Mouse (Mus musculus): ENCODE data around the gene Anapc1.

DNA sequence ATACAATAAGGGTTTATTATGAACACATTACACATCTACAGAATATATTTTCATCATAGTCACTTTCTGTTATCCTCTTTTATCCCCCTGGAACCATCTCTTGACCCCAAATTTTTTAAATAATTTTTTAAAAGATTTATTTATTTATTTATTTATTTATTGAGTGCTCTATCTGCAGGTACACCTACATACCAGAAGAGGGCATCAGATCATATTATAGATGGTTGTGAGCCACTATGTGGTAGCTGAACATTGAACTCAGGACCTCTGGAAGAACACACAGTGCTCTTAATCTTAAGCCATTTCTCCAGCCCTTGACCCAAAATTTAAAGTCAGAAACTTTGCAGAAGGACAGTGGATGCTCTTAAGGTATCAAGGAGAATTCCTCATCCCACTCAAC lies 7.4 kb upstream of the Anapc1 start:
- no peak for TF ChIP-seq ZNF384 (IDR thresholded peaks at IDR 0.05; ENCODE audit: low read depth, low read length)
- no peak for TF ChIP-seq MAFK (IDR thresholded peaks at IDR 0.05; ENCODE audit: insufficient read depth, low read depth, low read length)
- TF ChIP-seq CHD2 (IDR thresholded peaks at IDR 0.05; ENCODE audit: low read depth, low read length): no peak
- TF ChIP-seq ZC3H11A (IDR thresholded peaks at IDR 0.05; ENCODE audit: borderline replicate concordance, low read depth, low read length): no peak
- no peak for TF ChIP-seq HCFC1 (IDR thresholded peaks at IDR 0.05; ENCODE audit: borderline replicate concordance, insufficient read depth, low read length)
